Mouse (Mus musculus) CH12.LX (cell line): ENCODE data around the gene Sec63.

Experiments used
- CHD1 ChIP-seq: IDR thresholded peaks from 2 replicates; pipeline ENCODE4 v1.6.1; 2012; ENCODE audit warnings: low read depth, low read length, improper control_type of control experiment, inconsistent platforms
- CTCF ChIP-seq, 2 experiments: IDR thresholded peaks in 1 of 2; conservative IDR thresholded peaks in 1 of 2; 2 replicates each; pipeline ENCODE4 v1.5.1; 2011 to 2012; ENCODE audit warnings: low read depth in 2 of 2, low read length in 2 of 2, improper control_type of control experiment in 1 of 2, inconsistent platforms in 1 of 2, mild to moderate bottlenecking in 1 of 2, moderate library complexity in 1 of 2
- MAX ChIP-seq: IDR thresholded peaks from 2 replicates; pipeline ENCODE4 v1.6.1; 2011; ENCODE audit warnings: low read length, improper control_type of control experiment
- MYC ChIP-seq: IDR thresholded peaks from 2 replicates; pipeline ENCODE4 v1.6.1; 2011; ENCODE audit warnings: low read depth, mild to moderate bottlenecking, improper control_type of control experiment, low read length
- RAD21 ChIP-seq: IDR thresholded peaks from 2 replicates; pipeline ENCODE4 v1.6.1; 2011; ENCODE audit warnings: low read depth, mild to moderate bottlenecking, low read length, improper control_type of control experiment, moderate library complexity
- ZNF384 ChIP-seq: IDR thresholded peaks from 2 replicates; pipeline ENCODE4 v1.6.1; 2012; ENCODE audit warnings: low read depth, low read length, improper control_type of control experiment, inconsistent platforms

- TF ChIP-seq CTCF (conservative IDR thresholded peaks at IDR 0.05 in 1 of 2, IDR thresholded peaks at IDR 0.05 in 1 of 2; ENCODE audit: low read depth in 2 of 2, low read length in 2 of 2) (no peak), MYC (no peak), MAX (no peak), ZNF384 (no peak), RAD21 (no peak), CHD1 (no peak)
Measured at GRCm38 (mm10) chr10:42827155-42827554, 65.9 kb downstream of the Sec63 start.
